Mouse (Mus musculus) inflammation-experienced regulatory T-cells, adult 6 months (primary cell): ENCODE measurements at regions not wholly inside any gene's neighbourhood (a gene's known extent, or its start where the extent isn't known, plus 50 kb on each side); places are given as distances from the start of the nearest gene placed in this dataset.

Source experiments
- ATAC-seq: one replicate; pipeline ENCODE4 v1.8.0; 2017

DNA sequence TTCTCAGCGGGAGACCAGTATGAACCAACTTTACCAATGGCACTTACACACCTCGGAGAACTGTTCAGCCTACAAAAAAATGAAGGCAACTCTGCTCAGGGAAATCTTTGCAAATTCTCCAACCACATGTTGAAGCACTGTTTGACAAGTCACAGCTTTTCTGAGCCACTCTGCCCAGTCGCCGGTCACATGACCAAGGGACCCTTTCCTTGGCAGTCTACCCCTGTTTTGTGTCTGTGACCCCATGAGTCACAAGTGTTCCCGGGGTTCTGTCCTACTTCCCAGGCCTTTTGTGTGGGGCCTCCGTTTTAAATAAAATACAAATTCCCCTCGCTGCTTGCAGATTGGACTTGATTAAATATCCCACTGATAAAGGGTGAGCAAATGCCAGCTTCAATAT lies 323.5 kb upstream of the Mgmt start:
- no peak for ATAC-seq

DNA sequence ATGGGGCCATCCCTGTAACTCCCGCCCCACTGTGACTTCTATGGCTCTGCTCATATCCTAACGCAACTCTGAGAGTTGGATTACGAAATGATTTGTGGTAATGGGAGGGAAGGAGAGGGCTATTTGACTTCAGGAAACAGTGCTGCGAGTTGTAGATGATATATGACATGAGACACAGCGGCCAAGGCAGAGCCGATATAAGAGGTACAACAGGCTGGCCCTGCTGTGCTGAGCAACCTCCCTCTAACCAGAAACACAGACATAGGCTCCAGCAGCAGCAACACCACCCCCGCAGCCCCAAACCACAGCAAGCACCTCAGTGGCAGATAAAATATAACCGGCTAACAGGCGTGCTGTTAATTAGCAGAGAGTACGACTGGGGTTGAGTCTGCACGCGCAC lies 312.5 kb upstream of the Mgmt start:
- ATAC-seq = no peak

DNA sequence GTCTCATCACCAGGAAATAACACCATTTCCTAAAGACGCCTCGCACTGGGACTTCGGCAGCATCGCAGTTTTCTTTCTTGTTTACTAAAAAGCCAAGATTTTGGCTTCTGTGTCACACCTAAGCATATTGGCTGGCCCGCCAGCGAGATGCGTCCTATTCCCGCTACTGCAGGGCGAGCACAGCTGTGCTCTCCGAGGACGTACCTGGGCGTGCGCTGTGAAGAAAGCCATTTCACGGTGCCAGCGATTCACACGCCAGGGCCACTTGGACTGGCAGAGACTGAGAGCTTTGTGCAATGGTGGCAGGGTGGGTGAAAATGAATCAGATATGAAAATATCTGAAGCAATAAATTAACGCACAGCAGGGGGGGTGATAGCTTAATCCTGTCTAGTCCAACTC lies 310.1 kb upstream of the Mgmt start:
- no peak for ATAC-seq

DNA sequence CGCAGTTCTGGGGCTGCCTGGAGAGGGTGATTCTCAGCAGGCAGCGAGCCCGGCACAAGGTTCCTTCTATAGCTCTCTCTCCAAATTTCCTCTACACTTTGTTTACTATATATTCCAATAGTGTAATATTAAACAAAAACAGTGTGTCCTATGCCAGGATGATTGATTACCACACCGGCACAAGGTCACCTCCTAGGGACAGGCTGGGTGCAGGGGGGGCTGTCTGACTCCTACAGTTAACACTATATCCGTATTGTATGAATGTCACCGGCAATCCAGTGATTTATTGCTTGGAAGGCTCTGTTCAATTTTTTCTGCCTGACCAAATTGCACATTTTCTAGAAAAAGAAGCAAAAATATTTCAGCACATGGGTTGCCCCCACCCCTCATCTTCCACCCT lies 305.9 kb upstream of the Mgmt start:
- ATAC-seq = no peak

DNA sequence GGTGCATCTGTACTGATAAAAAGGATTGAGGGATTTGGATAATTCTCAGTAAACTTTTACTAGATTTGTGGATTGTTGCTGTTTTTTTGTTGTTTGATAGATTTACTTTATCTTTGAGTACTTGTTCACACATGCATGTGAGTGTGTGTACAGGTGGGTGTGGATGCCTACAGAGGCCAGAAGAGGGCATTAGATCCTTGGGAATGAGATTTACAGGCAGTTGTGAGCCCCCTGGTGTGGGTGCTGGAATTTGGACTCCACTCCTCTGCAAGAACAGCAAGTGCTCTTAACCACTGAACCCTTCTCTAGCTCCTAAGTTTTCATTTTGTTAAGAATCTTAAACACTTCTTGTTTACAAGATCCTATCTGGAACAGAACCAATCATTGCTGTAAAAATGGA lies 303.5 kb upstream of the Mgmt start:
- ATAC-seq = no peak

DNA sequence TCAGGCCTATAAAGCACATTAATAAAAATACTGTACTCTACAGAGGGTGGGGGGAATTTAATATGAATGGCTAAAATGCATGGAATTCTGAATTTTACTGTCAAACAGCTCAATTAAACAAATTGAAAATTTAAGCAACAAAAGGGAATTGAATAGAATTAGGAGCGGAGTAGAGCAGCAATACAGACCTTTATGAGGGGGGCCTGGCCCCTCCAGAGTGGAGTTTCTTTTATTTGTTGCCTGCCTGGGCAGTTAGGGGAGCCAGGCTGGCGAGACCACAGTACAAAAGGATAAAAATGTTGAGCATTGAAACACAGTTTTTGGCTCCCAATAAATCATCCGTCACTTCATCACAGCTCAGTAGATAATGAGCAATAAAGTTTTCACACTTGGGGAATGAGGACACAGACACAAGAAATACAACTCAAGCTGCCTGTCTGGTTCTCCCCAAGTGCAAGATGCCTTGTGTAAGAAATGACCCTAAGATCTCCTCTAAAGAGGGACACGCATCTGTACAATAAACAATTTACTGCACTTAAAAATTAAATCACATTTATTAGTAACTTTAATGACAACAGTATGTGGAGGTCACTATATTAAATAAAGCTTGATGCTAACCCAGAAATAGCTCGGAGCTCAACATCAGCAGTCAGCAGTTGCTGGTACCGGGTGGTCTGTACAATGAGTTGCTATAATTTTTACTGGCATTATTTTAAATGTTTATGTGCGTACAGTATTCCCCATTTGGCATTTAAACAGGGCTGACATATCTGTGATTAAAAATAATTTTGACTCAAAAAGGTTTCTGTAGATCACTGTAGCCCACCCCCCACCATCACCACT lies 286.9 kb upstream of the Mgmt start:
- ATAC-seq = no peak

DNA sequence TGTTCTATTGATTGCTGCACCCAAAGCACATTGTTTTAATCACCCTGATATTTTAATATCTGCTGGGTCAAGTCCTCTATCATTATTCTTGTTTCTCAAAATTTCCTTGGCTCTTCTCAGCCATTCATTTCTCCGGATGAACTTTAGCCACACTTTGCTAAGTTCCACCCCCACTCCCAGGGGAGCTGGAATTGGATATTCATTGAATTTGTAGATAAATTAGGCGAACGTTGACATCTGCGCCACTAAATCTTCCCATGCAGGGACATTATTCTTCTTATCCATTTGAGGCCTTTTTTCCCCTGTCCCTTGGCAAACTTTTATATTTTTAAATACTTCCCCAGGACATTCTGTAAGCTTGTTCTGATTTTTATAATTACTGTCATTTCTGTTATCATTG lies 280.9 kb upstream of the Mgmt start:
- ATAC-seq = no peak

DNA sequence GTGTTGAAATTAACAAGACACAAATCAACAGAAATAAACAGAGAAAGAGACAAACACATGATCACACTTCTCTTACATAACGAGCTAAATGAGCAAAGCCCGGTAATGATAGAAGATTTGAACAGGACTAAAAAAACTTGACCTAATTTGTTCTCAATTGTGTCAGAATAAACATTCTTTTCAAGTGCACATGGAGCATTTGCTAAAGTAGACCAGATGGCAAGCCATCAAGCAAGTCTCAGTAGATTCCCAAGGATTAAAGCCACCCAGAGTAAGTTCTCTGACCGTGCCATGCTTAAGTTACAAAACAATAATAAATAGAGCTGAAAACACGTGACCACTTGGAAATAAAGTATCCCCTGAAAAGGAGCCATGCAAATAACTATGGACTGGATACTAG lies 269.9 kb upstream of the Mgmt start:
- no peak for ATAC-seq

DNA sequence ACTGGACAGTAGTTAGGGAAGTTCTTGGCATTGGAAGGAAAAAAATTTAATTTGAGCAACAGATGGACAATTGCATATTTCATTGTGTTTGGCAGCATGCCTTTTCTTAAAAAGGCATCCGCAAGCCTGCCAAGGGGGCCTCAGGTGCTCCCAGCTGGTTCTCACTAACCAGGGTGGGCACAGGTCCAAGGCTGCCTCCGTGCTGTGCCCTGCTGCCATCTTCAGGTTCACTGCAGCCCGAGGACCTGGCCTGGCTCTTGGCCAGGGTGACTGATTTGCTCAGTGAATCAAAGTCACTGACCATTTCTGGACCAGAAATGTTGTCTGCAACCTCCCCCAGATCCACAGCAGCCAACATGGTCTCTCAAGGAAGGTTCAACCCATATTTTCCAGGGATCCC lies 263.3 kb upstream of the Mgmt start:
- no peak for ATAC-seq

DNA sequence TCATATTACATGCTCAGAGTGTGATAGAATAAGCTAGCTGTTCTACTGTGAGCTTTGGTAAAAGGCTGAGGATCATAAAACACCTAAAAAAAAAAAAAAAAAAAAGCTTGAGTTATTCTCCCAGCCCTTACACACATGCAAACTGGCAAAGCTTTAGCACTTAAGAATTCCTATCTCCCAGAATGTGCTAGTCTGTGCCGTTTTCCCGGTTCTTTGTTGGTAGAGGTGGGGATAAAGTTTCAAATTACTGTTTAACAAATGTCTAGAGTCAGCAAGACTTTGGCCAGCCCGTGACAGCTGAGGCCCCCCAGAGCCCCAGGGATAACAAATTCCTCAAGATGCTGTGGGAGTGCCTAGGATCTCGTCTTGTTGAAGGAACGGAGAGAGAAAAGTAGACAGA lies 254.3 kb upstream of the Mgmt start:
- ATAC-seq = no peak

DNA sequence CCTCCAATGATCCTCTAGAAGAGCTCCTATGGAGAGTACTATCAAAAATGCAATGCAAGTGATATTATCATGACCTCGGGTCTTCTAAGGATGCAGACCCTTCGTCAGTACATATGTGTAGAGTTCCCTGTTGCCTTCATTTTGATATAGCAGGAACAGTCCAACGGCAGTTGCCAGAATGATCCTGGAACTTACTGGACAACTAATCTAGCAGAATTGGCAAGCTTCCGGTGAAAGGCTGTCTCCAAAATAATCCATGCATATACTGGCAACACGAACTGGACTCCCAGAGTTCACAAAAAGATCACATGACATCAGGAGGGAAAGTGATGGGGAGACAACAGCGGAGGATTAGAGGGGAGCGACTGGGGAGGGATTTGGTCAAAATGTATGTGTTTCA lies 253.6 kb upstream of the Mgmt start:
- ATAC-seq = no peak

DNA sequence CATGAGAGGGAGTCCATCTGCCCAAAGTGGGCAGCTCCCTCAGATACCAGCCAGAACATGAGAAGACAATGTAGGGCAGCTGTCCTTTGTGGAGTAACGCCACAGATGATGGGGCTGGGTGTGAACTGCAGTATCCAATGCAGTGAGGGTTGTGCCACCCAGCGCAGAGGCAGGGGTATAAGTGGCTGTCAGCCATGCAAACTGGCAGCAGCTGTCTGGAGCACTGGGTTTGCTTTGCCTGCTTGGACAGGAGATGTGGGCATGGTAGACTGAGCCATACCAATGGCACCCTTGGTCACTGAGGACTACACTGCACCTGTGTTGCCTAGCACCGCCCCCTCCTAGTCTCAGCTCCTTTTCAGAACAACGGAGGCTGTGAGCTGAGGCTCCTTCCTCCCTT lies 244.6 kb upstream of the Mgmt start:
- ATAC-seq = no peak

DNA sequence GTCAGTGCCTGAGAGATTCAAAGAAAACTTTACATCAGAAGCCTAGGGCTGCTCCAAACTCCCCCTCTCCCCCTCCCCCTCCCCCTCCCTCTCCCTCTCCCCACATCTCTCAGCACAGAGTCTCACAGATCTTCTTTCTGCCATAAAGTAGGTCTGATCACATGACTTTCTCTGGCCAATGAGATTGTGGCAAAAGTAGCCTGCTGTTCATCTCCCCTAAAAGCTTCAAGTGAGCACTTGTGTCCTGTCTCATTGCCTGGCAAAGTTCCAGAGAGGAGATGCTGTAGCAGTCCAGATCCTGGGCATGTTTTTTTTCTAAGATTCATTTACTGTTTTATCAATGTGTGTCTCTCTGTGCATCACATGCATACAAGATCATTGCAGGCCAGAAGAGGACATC lies 234.5 kb upstream of the Mgmt start:
- no peak for ATAC-seq

DNA sequence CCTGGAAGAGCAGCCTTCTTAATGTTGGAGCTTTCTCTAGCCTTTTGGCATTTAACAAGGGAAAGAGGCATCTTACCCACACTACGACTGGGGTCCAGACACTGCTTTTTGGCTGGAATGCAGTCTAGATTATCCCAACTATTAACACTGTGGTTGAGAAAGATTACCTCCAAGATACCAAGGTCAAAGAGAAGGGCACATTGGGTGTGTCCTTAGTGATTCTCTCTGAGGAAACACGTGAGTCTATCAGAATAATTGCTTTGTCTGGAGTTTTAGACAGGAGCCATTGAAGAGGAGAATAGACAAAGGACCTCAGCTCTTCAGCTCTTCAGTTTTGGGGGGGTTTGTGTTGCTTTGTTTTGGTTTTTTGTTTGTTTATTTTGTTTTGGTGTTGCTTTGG lies 234.0 kb upstream of the Mgmt start:
- no peak for ATAC-seq

DNA sequence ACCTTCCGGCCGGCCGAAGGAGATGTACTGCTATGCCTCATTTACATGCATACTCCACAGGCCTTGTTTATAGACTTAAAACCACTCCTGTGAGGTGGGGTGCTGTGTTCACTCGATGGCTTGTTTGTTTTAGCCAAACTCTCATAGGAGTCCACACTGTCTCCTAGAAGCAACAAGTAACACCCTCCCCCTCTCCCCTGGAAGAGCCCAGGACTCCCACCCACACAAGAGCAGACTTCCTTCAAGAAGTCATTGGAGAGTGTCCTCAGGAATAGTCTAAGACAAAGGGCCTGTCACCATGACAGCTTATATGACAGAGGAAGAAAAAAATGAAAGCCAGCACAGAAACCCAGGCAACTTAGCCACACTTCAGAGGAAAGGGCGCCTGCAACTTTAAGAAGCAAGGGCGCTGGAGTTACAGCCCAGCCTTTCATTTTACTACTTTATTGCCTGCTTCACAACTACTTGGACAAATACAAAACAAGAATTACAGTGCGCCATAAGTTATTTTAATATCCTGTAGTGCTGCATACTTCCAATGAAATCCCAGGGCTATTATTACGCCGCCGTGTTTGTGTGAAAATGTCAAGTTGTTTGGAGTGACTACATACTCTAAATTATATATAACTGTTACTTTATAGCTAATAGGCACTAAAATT lies 229.9 kb upstream of the Mgmt start:
- ATAC-seq = no peak

DNA sequence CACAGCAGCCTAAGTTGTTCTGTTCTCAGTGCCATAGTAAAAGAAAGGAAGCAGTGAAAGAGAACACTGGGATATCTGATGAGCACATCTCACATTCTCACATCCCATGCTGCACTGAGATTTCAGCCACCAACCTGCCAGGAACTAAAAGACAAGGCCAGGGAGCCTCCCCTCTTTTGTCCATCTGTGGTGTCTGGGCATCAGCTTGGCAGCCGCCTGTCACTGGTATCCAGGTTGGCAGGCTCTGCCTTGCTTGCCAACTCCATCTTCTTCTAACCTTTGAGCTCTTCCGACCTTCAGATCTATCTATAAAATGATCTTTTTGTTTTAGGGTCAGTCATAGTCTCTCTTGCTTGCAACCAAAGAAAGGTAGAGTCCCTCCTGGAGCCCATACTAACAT lies 228.5 kb upstream of the Mgmt start:
- ATAC-seq = no peak

DNA sequence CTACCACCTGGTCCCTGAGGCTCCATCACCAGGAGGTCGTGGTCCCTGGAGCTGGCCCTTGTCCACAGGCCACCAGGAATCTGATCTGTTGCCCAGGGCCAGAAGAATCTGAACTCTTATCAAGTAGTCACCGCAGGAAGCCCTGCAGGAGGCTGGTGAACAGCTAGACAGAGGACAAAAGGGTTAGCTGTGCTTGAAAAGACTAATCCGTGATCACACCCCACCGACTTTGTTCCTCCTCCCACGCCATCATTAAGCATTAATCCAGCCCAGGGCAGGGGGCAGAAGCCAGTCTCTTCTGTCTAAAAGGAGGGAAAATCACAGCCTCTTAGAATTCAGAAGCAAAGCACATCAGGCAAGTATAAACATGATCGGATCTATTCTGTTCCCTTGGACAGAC lies 227.7 kb upstream of the Mgmt start:
- no peak for ATAC-seq

DNA sequence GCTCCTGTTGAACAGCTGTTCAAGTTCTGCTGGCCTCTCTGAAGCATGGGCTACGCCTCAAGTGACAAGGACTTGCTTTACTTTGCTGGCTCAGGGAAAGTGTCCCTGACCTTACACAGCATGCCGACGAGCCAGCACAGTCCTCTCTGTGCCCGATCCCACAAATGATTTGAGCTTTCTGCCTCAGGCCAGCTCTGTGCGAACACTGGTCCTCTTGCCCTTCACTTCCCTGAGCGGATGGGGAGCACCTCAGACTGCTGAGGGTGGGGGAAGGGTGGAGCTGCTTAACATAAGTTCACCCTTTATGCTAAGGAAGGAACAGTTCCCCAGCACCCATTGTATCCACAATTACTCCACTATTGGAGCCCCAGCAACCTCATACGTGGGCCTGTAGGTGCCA lies 223.7 kb upstream of the Mgmt start:
- no peak for ATAC-seq

DNA sequence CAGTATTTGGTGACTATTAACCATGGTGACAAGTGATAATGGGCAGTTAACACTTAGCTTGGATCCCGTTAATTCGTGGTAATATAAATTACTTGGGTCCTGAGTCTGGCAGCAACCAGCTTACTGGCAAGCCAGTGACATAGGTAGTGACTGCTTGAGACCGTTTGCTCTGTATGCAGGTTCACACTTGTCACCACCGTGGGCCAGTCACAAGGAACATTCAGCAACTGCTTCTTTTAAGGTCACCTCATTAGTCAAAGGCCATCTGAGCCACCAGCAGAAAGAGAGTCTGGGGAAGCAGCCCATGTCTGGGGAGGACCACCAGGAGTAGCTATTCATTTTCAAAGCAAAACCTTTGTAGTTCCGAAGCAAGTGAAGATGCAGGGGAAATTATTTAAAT lies 220.3 kb upstream of the Mgmt start:
- ATAC-seq = no peak

DNA sequence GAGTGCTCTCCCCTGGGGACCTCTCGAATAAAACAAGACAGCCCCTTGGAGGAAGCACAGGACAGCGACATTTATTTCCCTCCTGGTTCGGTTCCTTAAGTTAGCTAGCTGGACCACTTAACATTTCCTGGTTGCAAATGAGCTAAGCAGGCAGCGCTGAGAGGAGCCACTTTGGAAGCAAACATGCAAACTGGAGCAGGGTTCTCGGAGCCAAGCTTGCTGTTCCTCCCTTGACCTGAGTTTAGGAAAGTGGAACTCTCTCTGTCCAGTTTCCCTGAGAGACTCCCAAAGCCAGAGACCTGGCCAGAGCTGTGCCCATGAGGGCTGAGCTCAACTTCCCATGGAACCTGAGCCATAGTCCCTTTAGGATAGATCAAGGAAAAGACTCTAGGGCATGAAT lies 219.4 kb upstream of the Mgmt start:
- no peak for ATAC-seq

DNA sequence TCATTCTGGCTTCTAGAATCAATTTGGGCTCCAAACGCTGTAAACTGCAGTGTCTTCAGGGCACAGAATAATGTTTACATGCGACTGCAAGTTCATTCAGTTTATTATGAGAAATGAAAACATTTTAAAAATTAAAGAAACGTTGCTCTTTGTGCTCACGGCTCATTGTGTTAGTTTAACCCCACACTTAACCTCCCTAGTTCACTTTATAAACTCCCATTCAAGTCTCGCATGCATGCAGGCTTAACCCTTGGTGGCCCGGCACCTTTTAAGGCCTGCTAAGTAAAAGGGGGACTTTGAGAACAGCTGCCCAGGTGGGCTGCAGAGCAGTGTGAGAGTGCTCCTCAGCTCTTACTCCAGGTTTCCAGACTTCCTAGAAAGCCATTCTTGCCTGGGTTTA lies 218.3 kb upstream of the Mgmt start:
- no peak for ATAC-seq

DNA sequence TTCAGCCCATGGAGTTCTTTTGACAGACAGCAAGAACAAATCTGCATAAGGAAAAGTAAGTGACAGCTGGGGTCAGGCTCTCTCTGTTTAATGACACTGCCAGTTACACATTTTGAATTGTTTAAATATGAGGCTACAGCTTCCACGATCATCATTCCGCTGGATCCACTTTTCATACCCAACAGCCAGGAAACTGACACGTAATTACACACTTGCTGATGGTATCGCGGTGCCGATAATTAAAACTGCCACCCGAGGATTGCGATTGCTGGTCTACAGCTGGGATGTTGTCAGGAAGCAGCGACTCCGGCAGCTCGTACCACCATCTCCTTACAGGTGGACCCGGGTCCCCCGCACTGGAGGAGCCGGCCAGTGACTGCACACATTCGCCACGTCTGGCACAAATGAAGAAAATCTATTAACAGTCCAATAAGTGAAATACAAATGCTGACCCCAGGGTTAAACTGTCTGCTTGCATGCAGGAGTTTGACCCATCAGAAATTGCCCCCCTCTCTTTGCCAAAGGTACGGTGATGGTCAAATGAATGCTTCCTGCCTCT lies 217.3 kb upstream of the Mgmt start:
- no peak for ATAC-seq

DNA sequence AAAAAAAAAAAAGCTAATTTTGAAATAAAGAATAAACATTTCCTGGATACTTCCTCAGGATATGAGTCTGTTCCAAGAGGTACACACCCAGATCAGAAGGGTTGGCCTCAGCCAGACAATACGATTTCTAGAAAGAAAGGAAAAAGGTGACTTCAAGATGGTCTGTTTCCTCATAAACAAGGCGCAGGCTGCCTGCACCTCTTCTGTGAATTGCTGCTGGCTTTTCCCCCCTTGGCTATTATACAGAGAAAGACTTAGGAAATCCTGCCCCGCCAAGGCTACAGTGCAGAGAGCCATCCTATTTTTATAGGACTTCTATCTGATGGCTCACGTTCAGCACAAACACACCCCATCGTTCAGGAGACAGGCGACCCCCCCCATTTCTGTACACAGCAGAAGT lies 204.8 kb upstream of the Mgmt start:
- ATAC-seq = no peak

DNA sequence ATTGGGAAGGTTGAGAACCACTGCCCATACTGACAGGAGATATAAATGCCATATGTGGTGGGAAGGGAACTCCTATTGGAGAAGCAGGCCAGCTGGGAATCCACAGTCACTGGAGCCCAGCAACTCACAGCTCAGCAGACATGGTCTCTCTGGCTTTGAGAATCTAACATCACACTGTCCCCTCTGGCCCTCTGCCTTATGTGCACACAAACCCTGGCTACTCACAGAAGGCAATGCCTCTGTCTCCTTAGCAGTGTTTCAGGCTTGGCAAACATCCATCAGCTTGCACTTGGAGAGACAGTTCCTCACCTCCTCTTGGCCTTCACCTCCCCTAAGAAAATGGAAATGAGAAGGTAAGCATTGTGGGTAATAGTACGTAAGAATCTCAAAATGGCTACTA lies 188.2 kb upstream of the Mgmt start:
- ATAC-seq = no peak
